Mouse (Mus musculus) bone marrow, adult 2 months (tissue): ENCODE results near the gene Lnx2.

Source experiments
- CTCF ChIP-seq: fragments of 200-500 bp; IDR thresholded peaks from 2 replicates; pipeline ENCODE4 v1.5.1; 2011; ENCODE audit warnings: low read length, control low read depth; ENCODE audit not compliant: control insufficient read depth, insufficient read depth
- POLR2A ChIP-seq: fragments of 200-500 bp; IDR thresholded peaks from 2 replicates; pipeline ENCODE4 v1.6.1; 2011; ENCODE audit warnings: low read depth, mild to moderate bottlenecking, control low read depth, low read length, borderline replicate concordance; ENCODE audit not compliant: control insufficient read depth

GRCm38 (mm10) chr5:147001312-147001711 lies 75.1 kb downstream of the Lnx2 start:
- TF ChIP-seq POLR2A (no peak), CTCF (no peak)
